Mouse (Mus musculus) bone marrow, adult 2 months (tissue): ENCODE measurements around the gene Mgarp.

Source experiments
- CTCF ChIP-seq: fragments of 200-500 bp; IDR thresholded peaks from 2 replicates; pipeline ENCODE4 v1.5.1; 2011; ENCODE audit warnings: low read length, control low read depth; ENCODE audit not compliant: control insufficient read depth, insufficient read depth
- POLR2A ChIP-seq: fragments of 200-500 bp; IDR thresholded peaks from 2 replicates; pipeline ENCODE4 v1.6.1; 2011; ENCODE audit warnings: low read depth, mild to moderate bottlenecking, control low read depth, low read length, borderline replicate concordance; ENCODE audit not compliant: control insufficient read depth

GRCm38 (mm10) chr3:51339734-51340551 is 56.6 kb downstream of the Mgarp start:
- TF ChIP-seq POLR2A (no peak; the same call in 1 of the 2 replicates), CTCF (no peak)
